Mouse (Mus musculus) limb, embryonic 11.5 days (tissue): ENCODE measurements at regions not wholly inside any gene's neighbourhood (a gene's known extent, or its start where the extent isn't known, plus 50 kb on each side); places are given as distances from the start of the nearest gene placed in this dataset.

Source experiments
- ATAC-seq: fragments of 200-750 bp; cut with Nextera tagmentation; 2 replicates; pipeline ENCODE4 v1.8.0; 2017; ENCODE audit warnings: low read depth; ENCODE audit not compliant: insufficient number of reproducible peaks, low FRiP score, low TSS enrichment
- DNase-seq: peaks from one replicate; pipeline ENCODE4 v3.0.0-alpha.2; 2015; ENCODE audit warnings: low spot score
- H3K27ac ChIP-seq: fragments of 300-500 bp; sonication (generic); replicated peaks from 2 replicates; pipeline ENCODE4 v1.5.1; 2014; ENCODE audit warnings: low read depth, mild to moderate bottlenecking, low read length
- H3K27me3 ChIP-seq: fragments of 300-500 bp; sonication (generic); 2 replicates; pipeline ENCODE4 v1.6.1; 2014; ENCODE audit warnings: mild to moderate bottlenecking, low read length, mixed read lengths; ENCODE audit not compliant: control insufficient read depth, insufficient read depth
- H3K36me3 ChIP-seq: fragments of 300-500 bp; sonication (generic); 2 replicates; pipeline ENCODE4 v1.6.1; 2014; ENCODE audit warnings: mild to moderate bottlenecking, low read length, moderate library complexity, mixed read lengths; ENCODE audit not compliant: control insufficient read depth, insufficient read depth
- H3K4me1 ChIP-seq: fragments of 300-500 bp; sonication (generic); 2 replicates; pipeline ENCODE4 v1.6.1; 2014; ENCODE audit warnings: low read length, mixed read lengths; ENCODE audit not compliant: control insufficient read depth, insufficient read depth
- H3K4me2 ChIP-seq: fragments of 300-500 bp; sonication (generic); 2 replicates; pipeline ENCODE4 v1.6.1; 2014; ENCODE audit warnings: low read depth, mild to moderate bottlenecking, moderate library complexity; ENCODE audit not compliant: severe bottlenecking
- H3K4me3 ChIP-seq: fragments of 300-500 bp; sonication (generic); 2 replicates; pipeline ENCODE4 v1.5.1; 2014; ENCODE audit warnings: low read depth, low read length
- H3K9ac ChIP-seq: fragments of 300-500 bp; sonication (generic); 2 replicates; pipeline ENCODE4 v1.6.1; 2014; ENCODE audit warnings: mild to moderate bottlenecking, low read length
- H3K9me3 ChIP-seq: fragments of 300-500 bp; sonication (generic); 2 replicates; pipeline ENCODE4 v1.6.1; 2016; ENCODE audit warnings: low read length; ENCODE audit not compliant: control insufficient read depth
- WGBS: fragments of 180-500 bp; shearing (Covaris S2); extraction: QIAGEN DNeasy Blood & Tissue Kit; methylation state at CpG from one replicate; pipeline ENCODE4 v1.1.7; 2014; 5-methylcytosine and 5-hydroxymethylcytosine counted together

- H3K4me1 ChIP-seq = no peaks in the 10 kb centered on the region
- no peak overlapping the region for H3K9ac ChIP-seq
- DNase-seq (no peak), ATAC-seq (no peak)
- no peak overlapping the region for H3K4me2 ChIP-seq
- no peaks in the 10 kb centered on the region for H3K27me3 ChIP-seq
- no peaks in the 10 kb centered on the region for H3K9me3 ChIP-seq
- no peak overlapping the region for H3K4me3 ChIP-seq
- no peaks in the 10 kb centered on the region for H3K36me3 ChIP-seq
- no peak overlapping the region for H3K27ac ChIP-seq
- 93% methylated on average over 7 of the region's 7 CpGs for WGBS
These were observed 152.0 kb upstream of the Lrfn2 start for GRCm38 (mm10) chr17:48780217-48780616.

- WGBS = 80% methylated on average over 5 of the region's 5 CpGs
- Histone ChIP-seq H3K27ac (no peak overlapping the region), H3K9me3 (no peaks in the 10 kb centered on the region), H3K9ac (no peak overlapping the region), H3K4me3 (no peak overlapping the region), H3K36me3 (no peaks in the 10 kb centered on the region), H3K27me3 (no peaks in the 10 kb centered on the region), H3K4me1 (no peaks in the 10 kb centered on the region), H3K4me2 (no peak overlapping the region)
- ATAC-seq (no peak), DNase-seq (no peak)
These were observed 147.8 kb upstream of the Lrfn2 start for GRCm38 (mm10) chr17:48784417-48784816.

GRCm38 (mm10) chr17:48786501-48786900, 145.7 kb upstream of the Lrfn2 start:
- no peaks in the 10 kb centered on the region for H3K36me3 ChIP-seq
- no peaks in the 10 kb centered on the region for H3K9me3 ChIP-seq
- no peak overlapping the region for H3K9ac ChIP-seq
- H3K4me3 ChIP-seq = no peak overlapping the region
- 84% methylated on average over 12 of the region's 12 CpGs for WGBS
- ATAC-seq (no peak), DNase-seq (no peak)
- no peak overlapping the region for H3K27ac ChIP-seq
- no peak overlapping the region for H3K4me2 ChIP-seq
- H3K27me3 ChIP-seq = no peaks in the 10 kb centered on the region
- no peaks in the 10 kb centered on the region for H3K4me1 ChIP-seq

GRCm38 (mm10) chr17:48789846-48790245, 142.3 kb upstream of the Lrfn2 start:
- no peaks in the 10 kb centered on the region for H3K36me3 ChIP-seq
- no peak overlapping the region for H3K27ac ChIP-seq
- no peak overlapping the region for H3K4me2 ChIP-seq
- no peak for ATAC-seq
- no peaks in the 10 kb centered on the region for H3K9me3 ChIP-seq
- WGBS = 87% methylated on average over 7 of the region's 7 CpGs
- no peaks in the 10 kb centered on the region for H3K27me3 ChIP-seq
- no peak overlapping the region for H3K4me3 ChIP-seq
- no peak for DNase-seq
- no peaks in the 10 kb centered on the region for H3K4me1 ChIP-seq
- no peak overlapping the region for H3K9ac ChIP-seq

- Histone ChIP-seq H3K4me2 (no peak overlapping the region), H3K4me1 (no peaks in the 10 kb centered on the region), H3K4me3 (no peak overlapping the region), H3K9ac (no peak overlapping the region), H3K9me3 (no peaks in the 10 kb centered on the region), H3K27ac (no peak overlapping the region), H3K36me3 (no peaks in the 10 kb centered on the region), H3K27me3 (no peaks in the 10 kb centered on the region)
- ATAC-seq = no peak
- WGBS = 88% methylated on average over 6 of the region's 6 CpGs
- DNase-seq = no peak
These were observed 141.7 kb upstream of the Lrfn2 start for GRCm38 (mm10) chr17:48790526-48790925.

GRCm38 (mm10) chr17:48792954-48793353, 139.2 kb upstream of the Lrfn2 start:
- Histone ChIP-seq H3K4me2 (no peak overlapping the region), H3K4me1 (no peaks in the 10 kb centered on the region), H3K36me3 (no peaks in the 10 kb centered on the region), H3K4me3 (no peak overlapping the region), H3K27me3 (no peaks in the 10 kb centered on the region), H3K9ac (no peak overlapping the region), H3K9me3 (no peaks in the 10 kb centered on the region), H3K27ac (no peak overlapping the region)
- ATAC-seq (no peak), DNase-seq (no peak)
- 49% methylated on average over 5 of the region's 5 CpGs for WGBS

GRCm38 (mm10) chr17:48795773-48796172, 136.4 kb upstream of the Lrfn2 start:
- ATAC-seq = no peak
- no peak overlapping the region for H3K9ac ChIP-seq
- 86% methylated on average over 5 of the region's 5 CpGs for WGBS

GRCm38 (mm10) chr17:48798196-48798595, 134.0 kb upstream of the Lrfn2 start:
- H3K9me3 ChIP-seq = no peaks in the 10 kb centered on the region
- H3K4me1 ChIP-seq = no peaks in the 10 kb centered on the region
- H3K36me3 ChIP-seq = no peaks in the 10 kb centered on the region
- 82% methylated on average over 3 of the region's 3 CpGs for WGBS
- H3K27me3 ChIP-seq = no peaks in the 10 kb centered on the region
- H3K4me2 ChIP-seq = no peak overlapping the region
- ATAC-seq (no peak), DNase-seq (no peak)
- H3K9ac ChIP-seq = no peak overlapping the region
- no peak overlapping the region for H3K27ac ChIP-seq
- H3K4me3 ChIP-seq = no peak overlapping the region

More at GRCm38 (mm10) chr17:48795773-48796172, 136.4 kb upstream of the Lrfn2 start:
- H3K4me3 ChIP-seq = no peak overlapping the region
- H3K4me2 ChIP-seq = no peak overlapping the region
- H3K4me1 ChIP-seq = no peaks in the 10 kb centered on the region
- DNase-seq = no peak
- no peaks in the 10 kb centered on the region for H3K36me3 ChIP-seq
- H3K9me3 ChIP-seq = no peaks in the 10 kb centered on the region
- H3K27ac ChIP-seq = no peak overlapping the region
- no peaks in the 10 kb centered on the region for H3K27me3 ChIP-seq

GRCm38 (mm10) chr17:48802673-48803072, 129.5 kb upstream of the Lrfn2 start:
- no peaks in the 10 kb centered on the region for H3K4me1 ChIP-seq
- no peak overlapping the region for H3K4me2 ChIP-seq
- H3K36me3 ChIP-seq = no peaks in the 10 kb centered on the region
- WGBS = 76% methylated on average over 7 of the region's 7 CpGs
- H3K27ac ChIP-seq = no peak overlapping the region
- no peak overlapping the region for H3K9ac ChIP-seq
- H3K4me3 ChIP-seq = no peak overlapping the region
- no peak for ATAC-seq
- no peaks in the 10 kb centered on the region for H3K9me3 ChIP-seq
- no peaks in the 10 kb centered on the region for H3K27me3 ChIP-seq
- no peak for DNase-seq
